In genomic region chr16:76741141-76741540, GRCm38 (mm10) we compare ENCODE assay signal across 20 mouse cellular contexts.
A peak's percentile ranks its signal among the peaks of the same experiment; 100 is the strongest.
DNase-seq lines count a peak whose midpoint lies in the region; ATAC-seq lines count a peak whose summit lies in the region.
"Had no signal": no experiment of that assay in that cellular context is flagged by ENCODE, and none has a peak within 500 bp of the region (broad histone marks: within the 10 kb centered on the region; RNA-seq: fewer than 3 reads in every experiment).

No protein-coding gene starts in this region.

- peak; percentile 48; the same call in 1 of the 2 replicates for ATAC-seq in forebrain, embryonic 14.5 days
- ATAC-seq in midbrain, embryonic 11.5 days (ENCODE audit: low FRiP score), result no peak
- ATAC-seq in midbrain, embryonic 13.5 days, result no peak
- peak; percentile 38; the same call in 1 of the 2 replicates for ATAC-seq in neural tube, embryonic 11.5 days (ENCODE audit: insufficient read depth, low FRiP score, low TSS enrichment)
- ATAC-seq in granulocyte monocyte progenitor cell, adult 5-6 weeks (replicated peaks; ENCODE audit: poor library complexity, severe bottlenecking), result no peak
- ATAC-seq: intestine, embryonic 16.5 days; liver, postnatal 0 days had no signal

- no peaks in the 10 kb centered on the region for H3K9me3 ChIP-seq in forebrain, embryonic 14.5 days (replicated peaks; ENCODE audit: control insufficient read depth, low read length)
- H3K9me3 ChIP-seq in forebrain, embryonic 10.5 days, result no peaks in the 10 kb centered on the region
- H3K9me3 ChIP-seq in midbrain, embryonic 11.5 days (ENCODE audit: control insufficient read depth, low read length), result no peaks in the 10 kb centered on the region
- no peaks in the 10 kb centered on the region for H3K9me3 ChIP-seq in midbrain, embryonic 13.5 days
- no peaks in the 10 kb centered on the region for H3K9me3 ChIP-seq in neural tube, embryonic 11.5 days (ENCODE audit: control insufficient read depth, low read length)
- H3K9me3 ChIP-seq: embryonic facial prominence, embryonic 10.5 days; heart, embryonic 13.5 days; limb, embryonic 15.5 days; midbrain, embryonic 10.5 days had no signal

- no peak overlapping the region for H3K4me2 ChIP-seq in forebrain, embryonic 14.5 days (ENCODE audit: low read length)
- H3K4me2 ChIP-seq in midbrain, embryonic 11.5 days, result no peak overlapping the region
- H3K4me2 ChIP-seq in midbrain, embryonic 13.5 days (replicated peaks), result no peak overlapping the region
- H3K4me2 ChIP-seq in neural tube, embryonic 11.5 days (ENCODE audit: low read depth), result no peak overlapping the region
- H3K4me2 ChIP-seq: heart, embryonic 13.5 days; limb, embryonic 15.5 days had no signal

- H3K4me3 ChIP-seq in forebrain, embryonic 14.5 days (ENCODE audit: low read depth, low read length), result no peak overlapping the region
- no peak overlapping the region for H3K4me3 ChIP-seq in forebrain, embryonic 10.5 days
- H3K4me3 ChIP-seq in midbrain, embryonic 11.5 days (ENCODE audit: low read depth, low read length), result no peak overlapping the region
- H3K4me3 ChIP-seq in midbrain, embryonic 13.5 days (replicated peaks), result no peak overlapping the region
- no peak overlapping the region for H3K4me3 ChIP-seq in neural tube, embryonic 11.5 days (ENCODE audit: low read depth, low read length)
- H3K4me3 ChIP-seq: embryonic facial prominence, embryonic 10.5 days; heart, embryonic 13.5 days; limb, embryonic 15.5 days; midbrain, embryonic 10.5 days; myocyte had no signal

- no peak overlapping the region for H3K9ac ChIP-seq in forebrain, embryonic 14.5 days (ENCODE audit: low read length)
- no peak overlapping the region for H3K9ac ChIP-seq in midbrain, embryonic 11.5 days (ENCODE audit: low read length)
- H3K9ac ChIP-seq in midbrain, embryonic 13.5 days (replicated peaks), result no peak overlapping the region
- no peak overlapping the region for H3K9ac ChIP-seq in neural tube, embryonic 11.5 days (ENCODE audit: low read length)
- H3K9ac ChIP-seq: heart, embryonic 13.5 days; limb, embryonic 15.5 days; liver, postnatal 0 days had no signal

- no peaks in the 10 kb centered on the region for H3K27me3 ChIP-seq in forebrain, embryonic 14.5 days (replicated peaks; ENCODE audit: control insufficient read depth, insufficient read depth, low read length)
- no peaks in the 10 kb centered on the region for H3K27me3 ChIP-seq in forebrain, embryonic 10.5 days (ENCODE audit: poor library complexity, severe bottlenecking)
- H3K27me3 ChIP-seq in midbrain, embryonic 11.5 days (ENCODE audit: control insufficient read depth, insufficient read depth, low read length), result no peaks in the 10 kb centered on the region
- no peaks in the 10 kb centered on the region for H3K27me3 ChIP-seq in midbrain, embryonic 13.5 days
- H3K27me3 ChIP-seq in neural tube, embryonic 11.5 days (ENCODE audit: control insufficient read depth, insufficient read depth, low read length), result no peaks in the 10 kb centered on the region
- H3K27me3 ChIP-seq: heart, embryonic 13.5 days; limb, embryonic 15.5 days had no signal

- H3K36me3 ChIP-seq in forebrain, embryonic 14.5 days (ENCODE audit: control insufficient read depth, insufficient read depth, low read length), result no peaks in the 10 kb centered on the region
- no peaks in the 10 kb centered on the region for H3K36me3 ChIP-seq in forebrain, embryonic 10.5 days (replicated peaks)
- H3K36me3 ChIP-seq in midbrain, embryonic 11.5 days (ENCODE audit: control insufficient read depth, insufficient read depth, low read length), result no peaks in the 10 kb centered on the region
- no peaks in the 10 kb centered on the region for H3K36me3 ChIP-seq in midbrain, embryonic 13.5 days
- H3K36me3 ChIP-seq in neural tube, embryonic 11.5 days (ENCODE audit: control insufficient read depth, insufficient read depth, low read length), result no peaks in the 10 kb centered on the region
- H3K36me3 ChIP-seq: embryonic facial prominence, embryonic 10.5 days; heart, embryonic 13.5 days; limb, embryonic 15.5 days; midbrain, embryonic 10.5 days had no signal

- no peak overlapping the region for H3K27ac ChIP-seq in forebrain, embryonic 14.5 days (ENCODE audit: low read depth, low read length)
- no peak overlapping the region for H3K27ac ChIP-seq in forebrain, embryonic 10.5 days
- H3K27ac ChIP-seq in midbrain, embryonic 11.5 days (ENCODE audit: low read depth, low read length), result no peak overlapping the region
- no peak overlapping the region for H3K27ac ChIP-seq in midbrain, embryonic 13.5 days
- no peak overlapping the region for H3K27ac ChIP-seq in neural tube, embryonic 11.5 days (ENCODE audit: low read depth, low read length)
- H3K27ac ChIP-seq: embryonic facial prominence, embryonic 10.5 days; heart, embryonic 13.5 days; limb, embryonic 15.5 days; midbrain, embryonic 10.5 days had no signal

- WGBS in forebrain, embryonic 14.5 days, result 11% methylated on average over 3 of the region's 3 CpGs
- 35% methylated on average over 3 of the region's 3 CpGs for WGBS in forebrain, embryonic 10.5 days
- 53% methylated on average over 3 of the region's 3 CpGs for WGBS in midbrain, embryonic 11.5 days
- WGBS in midbrain, embryonic 13.5 days, result 53% methylated on average over 3 of the region's 3 CpGs
- 17% methylated on average over 3 of the region's 3 CpGs for WGBS in neural tube, embryonic 11.5 days

- peak; percentile 42 for DNase-seq in forebrain, embryonic 14.5 days (ENCODE audit: low spot score)
- no peak for DNase-seq in forebrain, embryonic 10.5 days (ENCODE audit: extremely low spot score, low spot score)
- peak; percentile 35 for DNase-seq in midbrain, embryonic 11.5 days (ENCODE audit: low spot score, missing footprints)
- peak; percentile 24 for DNase-seq in embryo, embryonic 9.5 days (ENCODE audit: extremely low spot score)
- peak; percentile 41 for DNase-seq in neural tube, embryonic 11.5 days (ENCODE audit: low spot score)
- DNase-seq in urinary bladder, postnatal 4 days (ENCODE audit: low spot score in 2 of 2), result no peak
- DNase-seq: adrenal gland, postnatal 10 days; B cell, adult 2 months; heart, postnatal 4 days; liver, postnatal 0 days; right cerebral cortex, postnatal 25 days; thymus, postnatal 25 days had no signal

- no peaks in the 10 kb centered on the region for H3K4me1 ChIP-seq in forebrain, embryonic 14.5 days (ENCODE audit: control insufficient read depth, insufficient read depth, low read length)
- H3K4me1 ChIP-seq in forebrain, embryonic 10.5 days, result peaks cover 11% of the 10 kb centered on the region
- H3K4me1 ChIP-seq in midbrain, embryonic 11.5 days (ENCODE audit: control insufficient read depth, insufficient read depth, low read length), result no peaks in the 10 kb centered on the region
- H3K4me1 ChIP-seq in midbrain, embryonic 13.5 days (replicated peaks), result no peaks in the 10 kb centered on the region
- H3K4me1 ChIP-seq in neural tube, embryonic 11.5 days (ENCODE audit: control insufficient read depth, insufficient read depth, low read length), result peaks cover 3% of the 10 kb centered on the region; the same call in 1 of the 2 replicates
- H3K4me1 ChIP-seq: heart, embryonic 13.5 days; limb, embryonic 15.5 days had no signal

Comparison
In these comparisons a context has a peak if more than half of its experiments do, and no peak if none do; other contexts are left out.
1. DNase-seq: peak in forebrain, embryonic 14.5 days (single experiment), midbrain, embryonic 11.5 days (single experiment), embryo, embryonic 9.5 days (single experiment) and neural tube, embryonic 11.5 days (single experiment); none in forebrain, embryonic 10.5 days (single experiment) and urinary bladder, postnatal 4 days (0 of 2).
2. ATAC-seq: peak in forebrain, embryonic 14.5 days (single experiment) and neural tube, embryonic 11.5 days (single experiment); none in midbrain, embryonic 11.5 days (single experiment), midbrain, embryonic 13.5 days (single experiment) and granulocyte monocyte progenitor cell, adult 5-6 weeks (single experiment).